Mouse (Mus musculus) megakaryocyte, embryonic 14.5 days (primary cell): ENCODE data around the gene Mkrn1. TPM values are rescaled to one million over a fixed set of nuclear protein-coding genes. Genes with fewer than 3 reads are reported as not detected.
"Not testable (repeated sequence)": the region's sequence is repeated elsewhere in the genome, so short reads cannot be mapped to it uniquely, and the experiment has no call there.

ENCODE experiments used
- H3K27me3 ChIP-seq: replicated peaks from 2 replicates; pipeline ENCODE3; 2012; ENCODE audit warnings: inconsistent platforms
- H3K36me3 ChIP-seq: replicated peaks from 2 replicates; pipeline ENCODE3; 2012; ENCODE audit warnings: low read length, inconsistent platforms, mixed read lengths
- H3K4me1 ChIP-seq: 2 replicates; pipeline ENCODE4 v1.6.1; 2012; ENCODE audit warnings: inconsistent platforms
- H3K4me3 ChIP-seq: replicated peaks from 2 replicates; pipeline ENCODE3; 2012; ENCODE audit warnings: moderate library complexity, mild to moderate bottlenecking, inconsistent platforms
- H3K9me3 ChIP-seq: 2 replicates; pipeline ENCODE4 v1.6.1; 2012; ENCODE audit warnings: inconsistent platforms
- FLI1 ChIP-seq: IDR thresholded peaks from 2 replicates; pipeline ENCODE4 v1.6.1; 2012; ENCODE audit warnings: low read length, inconsistent platforms, mixed read lengths
- GATA1 ChIP-seq: IDR thresholded peaks from 3 replicates; pipeline ENCODE4 v1.6.1; 2012; ENCODE audit warnings: mixed read lengths, low read length, inconsistent platforms, borderline replicate concordance
- polyA plus RNA-seq: library from polyadenylated mRNA; stranded (reverse); fragments of >175 nt; gene quantifications from 2 replicates; pipeline ENCODE4 v1.2.3, GENCODE M21; 2012; ENCODE audit warnings: low replicate concordance; ENCODE audit not compliant: insufficient read depth

Gene Mkrn1
- polyA plus RNA-seq, 1 experiment = 107 TPM

DNA sequence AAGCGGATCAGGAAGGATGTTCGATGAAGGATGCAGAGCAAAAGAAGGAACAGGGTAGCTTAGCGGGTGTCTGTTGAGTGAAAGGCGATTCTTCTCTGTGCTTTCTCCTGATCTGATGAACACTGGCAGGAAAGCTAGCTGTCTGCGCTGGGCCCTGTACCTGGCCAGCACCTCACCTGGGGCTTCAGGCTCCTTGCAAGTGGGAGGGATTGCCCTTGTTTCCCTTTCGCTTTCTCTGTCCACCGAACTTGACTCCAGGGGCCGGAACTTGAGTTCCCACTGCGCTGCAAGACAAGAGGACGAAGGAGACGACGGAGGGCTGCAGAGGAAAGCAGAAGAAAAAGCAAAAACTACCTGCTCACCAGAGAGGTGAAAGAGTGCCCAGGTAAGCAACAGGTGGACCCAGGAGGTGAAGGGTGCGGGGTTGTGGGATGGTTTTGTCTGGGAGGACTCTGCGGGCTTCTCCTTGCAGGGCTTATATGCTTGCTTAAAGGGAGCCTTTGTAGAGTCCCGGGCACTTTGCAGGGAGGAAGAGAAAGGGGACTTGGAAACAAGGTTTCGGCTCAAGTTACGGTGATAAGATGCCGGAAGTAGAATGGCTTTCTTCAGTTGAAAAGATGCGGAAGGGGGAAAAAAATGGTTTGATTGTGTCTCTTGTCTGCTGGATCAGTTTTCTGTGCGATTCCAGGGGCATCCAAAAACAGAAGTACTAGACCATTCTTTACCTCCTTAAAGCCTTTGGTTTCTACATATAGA lies 39.0 kb downstream of the Mkrn1 start, which contains the start of gene Rab19:
Rab19 (plus strand) TSS at position 51 of the 756 bp plus-strand sequence.
- no peak for TF ChIP-seq GATA1
- TF ChIP-seq FLI1 = no peak
- Histone ChIP-seq H3K27me3 (peaks cover 85% of the 10 kb centered on the region), H3K4me1 (peaks cover 43% of the 10 kb centered on the region), H3K9me3 (no peaks in the 10 kb centered on the region; the same call in 1 of the 2 replicates), H3K36me3 (no peaks in the 10 kb centered on the region), H3K4me3 (peak within 1 kb of the TSS; percentile 92)

DNA sequence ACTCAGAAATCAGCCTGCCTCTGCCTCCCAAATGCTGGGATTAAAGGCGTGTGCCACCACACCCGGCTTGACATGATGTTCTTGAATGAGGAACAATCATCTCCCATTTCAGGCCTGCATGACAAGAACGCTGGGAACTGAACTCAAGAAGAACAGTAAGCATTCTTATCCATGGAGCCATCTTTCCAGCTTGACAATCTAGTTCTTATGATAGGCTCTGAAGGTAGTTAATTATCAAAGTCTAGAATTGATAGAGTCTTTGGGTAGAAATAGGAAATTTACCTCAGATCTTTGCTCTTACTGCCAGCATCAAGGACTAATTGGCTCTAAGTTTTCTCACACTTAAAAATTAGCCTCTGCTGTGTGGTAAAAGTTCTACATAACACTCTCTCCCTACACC lies 40.0 kb downstream of the Mkrn1 start:
- no peak for TF ChIP-seq GATA1
- no peak for TF ChIP-seq FLI1
- H3K9me3 ChIP-seq = no peaks in the 10 kb centered on the region; the same call in 1 of the 2 replicates
- no peak overlapping the region for H3K4me3 ChIP-seq
- peaks cover 86% of the 10 kb centered on the region for H3K27me3 ChIP-seq
- peaks cover 43% of the 10 kb centered on the region for H3K4me1 ChIP-seq
- H3K36me3 ChIP-seq = no peaks in the 10 kb centered on the region

DNA sequence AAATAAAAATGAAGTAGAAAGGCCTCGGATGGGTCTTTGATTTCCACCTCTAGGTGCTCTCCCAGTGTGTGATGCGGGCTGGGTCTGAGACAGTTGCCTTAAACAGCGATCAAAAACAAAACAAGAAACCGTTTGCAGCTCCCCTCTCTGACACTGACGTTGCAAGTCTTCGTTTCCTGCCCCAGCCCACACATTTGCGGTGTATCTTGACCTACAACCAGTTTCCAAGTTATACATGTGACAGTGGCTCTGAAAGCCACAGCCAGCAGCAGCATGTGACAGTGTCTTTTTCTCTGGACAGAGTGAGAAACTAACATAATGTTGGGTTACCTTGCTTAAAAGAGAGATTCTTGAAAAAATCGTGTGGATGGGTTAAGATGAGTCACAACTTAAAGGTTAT lies 40.5 kb downstream of the Mkrn1 start:
- Histone ChIP-seq H3K4me3 (peak overlapping the region; percentile 66), H3K27me3 (peaks cover 87% of the 10 kb centered on the region), H3K9me3 (peaks cover 1% of the 10 kb centered on the region; the same call in 1 of the 2 replicates), H3K36me3 (no peaks in the 10 kb centered on the region), H3K4me1 (peaks cover 43% of the 10 kb centered on the region)
- TF ChIP-seq FLI1 = no peak
- TF ChIP-seq GATA1 = no peak

DNA sequence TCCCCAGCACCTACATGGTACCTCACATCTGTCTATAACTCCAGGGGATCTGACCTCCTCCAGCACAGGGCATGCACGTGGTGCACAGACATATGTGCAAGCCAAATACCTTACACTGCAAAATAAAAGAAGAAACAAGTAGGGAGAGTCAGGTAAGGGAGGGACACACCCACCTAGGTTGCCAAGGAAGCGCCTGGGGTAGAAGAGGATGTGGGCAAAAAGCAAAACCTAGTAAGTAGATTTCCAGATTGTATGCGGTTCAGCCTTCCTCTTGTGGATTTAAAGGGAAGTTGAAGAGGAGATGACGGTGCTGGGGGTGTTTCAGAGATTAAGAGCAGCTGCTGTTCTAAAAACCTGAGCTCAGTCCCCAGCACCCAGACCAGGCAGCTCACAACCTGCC lies 41.0 kb downstream of the Mkrn1 start:
- H3K4me3 ChIP-seq = peak overlapping the region; percentile 74
- H3K36me3 ChIP-seq = no peaks in the 10 kb centered on the region
- H3K27me3 ChIP-seq = peaks cover 88% of the 10 kb centered on the region

DNA sequence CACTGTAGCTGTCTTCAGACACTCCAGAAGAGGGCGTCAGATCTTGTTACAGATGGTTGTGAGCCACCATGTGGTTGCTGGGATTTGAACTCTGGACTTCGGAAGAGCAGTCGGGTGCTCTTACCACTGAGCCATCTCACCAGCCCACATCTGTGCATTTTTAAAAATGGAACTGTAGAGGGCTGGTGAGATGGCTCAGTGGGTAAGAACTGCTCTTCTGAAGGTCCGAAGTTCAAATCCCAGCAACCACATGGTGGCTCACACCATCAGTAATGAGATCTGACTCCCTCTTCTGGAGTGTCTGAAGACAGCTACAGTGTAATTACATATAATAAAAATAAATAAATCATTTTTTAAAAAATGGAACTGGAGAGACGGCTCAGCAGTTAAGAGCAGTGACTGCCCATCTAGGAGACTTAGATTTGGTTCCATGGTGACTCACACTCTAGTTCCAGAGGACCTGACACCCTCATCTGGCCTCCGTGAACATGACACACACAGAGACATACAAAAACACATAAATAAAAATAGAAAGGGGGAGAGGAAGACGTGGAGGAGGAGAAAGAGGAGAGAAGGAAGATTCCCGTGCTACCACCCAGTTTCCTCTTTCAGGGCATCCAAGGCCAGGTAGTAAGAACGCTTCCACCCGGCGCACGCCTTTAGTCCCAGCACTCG lies 42.0 kb downstream of the Mkrn1 start:
- peaks cover 43% of the 10 kb centered on the region for H3K4me1 ChIP-seq
- not testable (repeated sequence) for H3K4me3 ChIP-seq, H3K36me3 ChIP-seq
- peaks cover 15% of the 10 kb centered on the region for H3K9me3 ChIP-seq
- H3K27me3 ChIP-seq = peaks cover 89% of the 10 kb centered on the region

More for the DNA sequence above, 41.0 kb downstream of the Mkrn1 start:
- Histone ChIP-seq H3K4me1 (peaks cover 43% of the 10 kb centered on the region), H3K9me3 (peaks cover 6% of the 10 kb centered on the region)
- TF ChIP-seq GATA1 (no peak), FLI1 (no peak)

DNA sequence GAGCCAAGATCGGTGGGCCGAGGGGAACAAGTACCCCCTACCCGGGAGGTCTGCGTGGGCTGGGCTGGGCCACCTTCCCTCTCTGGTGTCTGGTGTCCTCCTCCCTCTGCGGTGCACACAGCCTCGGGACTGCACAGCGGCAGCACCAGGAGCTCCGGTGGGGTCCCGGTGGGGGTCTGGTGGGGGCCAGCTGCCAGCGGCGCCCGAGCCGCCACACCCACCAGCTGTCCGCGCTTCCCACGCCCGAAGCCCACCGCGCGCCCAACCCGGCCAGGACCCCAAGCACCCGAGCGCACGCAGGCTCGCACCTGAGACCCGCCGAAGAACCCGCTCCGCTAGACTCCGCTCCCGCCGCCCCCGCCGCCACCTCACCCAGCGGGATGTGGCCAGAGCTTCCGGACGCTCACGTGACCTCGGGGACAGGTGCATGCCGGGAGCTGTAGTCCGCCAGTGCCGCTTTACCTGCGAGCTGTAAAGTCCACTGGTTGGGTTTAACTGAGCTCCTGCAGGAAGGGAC lies 42.9 kb downstream of the Mkrn1 start, which contains the start of gene Slc37a3:
Slc37a3 (minus strand) TSS at position 365 of the 517 bp plus-strand sequence.
- H3K4me1 ChIP-seq = peaks cover 51% of the 10 kb centered on the region
- peak within 1 kb of the TSS; percentile 93 for H3K4me3 ChIP-seq
- peaks cover 90% of the 10 kb centered on the region for H3K27me3 ChIP-seq
- peaks cover 15% of the 10 kb centered on the region for H3K9me3 ChIP-seq
- TF ChIP-seq GATA1 (no peak), FLI1 (no peak)
- H3K36me3 ChIP-seq = no peaks in the 10 kb centered on the region

DNA sequence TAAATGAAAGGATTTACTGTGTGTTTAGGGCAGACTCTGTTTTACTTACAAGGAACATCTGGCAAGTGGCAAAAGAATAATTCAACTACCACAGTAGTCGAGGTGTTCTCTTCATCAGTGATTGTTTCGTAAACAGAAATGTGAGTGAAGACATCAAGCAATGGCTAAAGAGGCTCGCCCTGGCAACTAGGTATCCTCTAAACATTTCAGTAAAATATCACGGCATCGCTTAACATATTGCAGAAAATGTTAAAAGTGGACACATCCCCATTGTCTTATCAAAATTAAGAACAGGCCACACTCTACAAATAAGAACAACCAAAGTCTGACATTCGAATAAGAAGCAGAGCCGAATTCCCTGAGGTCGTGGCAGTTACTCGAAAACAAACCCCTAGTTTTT lies 43.5 kb downstream of the Mkrn1 start:
- Histone ChIP-seq H3K4me1 (peaks cover 51% of the 10 kb centered on the region), H3K9me3 (peaks cover 15% of the 10 kb centered on the region), H3K36me3 (no peaks in the 10 kb centered on the region), H3K27me3 (peaks cover 88% of the 10 kb centered on the region), H3K4me3 (peak overlapping the region; percentile 93)
- TF ChIP-seq GATA1 (no peak), FLI1 (no peak)

DNA sequence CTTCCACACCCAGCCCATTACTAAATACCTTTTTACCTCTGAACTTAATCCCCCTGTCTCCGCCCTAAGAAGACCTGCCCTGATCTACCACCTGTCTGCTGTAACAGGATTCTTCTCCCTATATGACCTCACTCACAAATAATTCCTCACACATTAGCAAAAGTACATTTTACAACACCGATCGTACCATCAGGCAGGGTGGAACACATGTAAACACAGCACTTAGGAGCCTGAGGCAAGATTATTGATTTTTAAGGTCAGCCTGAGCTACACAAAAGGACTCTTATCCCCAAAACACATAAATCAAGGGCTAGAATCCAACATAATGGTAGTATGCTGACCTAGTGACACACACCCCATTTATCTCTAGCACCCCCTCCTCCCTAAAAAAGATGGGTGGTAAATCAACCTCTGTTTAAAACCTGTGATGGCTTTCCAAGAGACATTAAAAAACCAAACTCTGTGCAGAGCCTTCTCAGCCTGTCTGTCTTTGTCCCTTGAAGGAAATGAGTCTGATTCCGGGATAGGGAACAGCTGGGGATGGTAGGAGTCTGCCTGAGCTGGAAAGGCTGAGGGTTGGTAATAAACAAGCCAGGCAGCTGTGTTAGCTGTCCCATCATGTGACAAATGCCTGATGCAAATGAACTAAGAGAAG lies 46.8 kb downstream of the Mkrn1 start:
- Histone ChIP-seq H3K4me1 (peaks cover 19% of the 10 kb centered on the region), H3K27me3 (peaks cover 86% of the 10 kb centered on the region), H3K9me3 (peaks cover 15% of the 10 kb centered on the region), H3K36me3 (no peaks in the 10 kb centered on the region), H3K4me3 (no peak overlapping the region)
- TF ChIP-seq GATA1 (no peak), FLI1 (no peak)

DNA sequence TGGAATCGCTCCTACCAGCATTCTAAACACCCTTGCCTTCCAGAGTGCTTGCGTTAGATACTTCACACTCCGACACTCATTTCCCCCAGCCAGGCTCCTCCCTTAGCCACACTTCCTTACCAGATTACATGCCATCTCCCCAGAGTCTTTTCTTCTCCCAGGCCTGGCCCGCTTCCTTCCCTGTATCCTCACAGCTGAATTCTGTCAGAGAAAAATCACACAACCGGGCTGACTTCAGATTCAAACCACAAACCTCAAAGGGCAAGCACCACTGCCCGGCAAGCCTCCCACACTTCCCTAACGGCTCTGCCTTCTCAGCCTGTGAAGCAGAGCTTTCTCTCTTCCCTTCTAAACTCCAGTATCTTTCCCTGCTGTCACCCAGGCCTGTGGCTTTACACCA lies 47.5 kb downstream of the Mkrn1 start:
- H3K27me3 ChIP-seq = peaks cover 85% of the 10 kb centered on the region
- no peak overlapping the region for H3K4me3 ChIP-seq
- H3K4me1 ChIP-seq = peaks cover 18% of the 10 kb centered on the region
- no peaks in the 10 kb centered on the region for H3K36me3 ChIP-seq
- no peak for TF ChIP-seq GATA1
- no peak for TF ChIP-seq FLI1
- peaks cover 15% of the 10 kb centered on the region for H3K9me3 ChIP-seq
